Mouse (Mus musculus) gastrocnemius, postnatal 10 days (tissue): ENCODE measurements around the gene Mdga2. TPM values are rescaled to one million over a fixed set of nuclear protein-coding genes. Genes with fewer than 3 reads are reported as not detected.
A peak's percentile ranks its signal among the peaks of the same experiment; 100 is the strongest.

Experiments used
- DNase-seq: peaks from one replicate; pipeline ENCODE4 v3.0.0; 2021; ENCODE audit warnings: mixed read lengths
- total RNA-seq, 2 experiments: library from RNA; stranded (reverse); gene quantifications; 2 replicates each; pipeline ENCODE4 v1.2.3; 2021

Mdga2 gene
- total RNA-seq, 2 experiments from 2014 or later, result 0.47 to 0.70 TPM

- no peak for DNase-seq
These were observed 165.7 kb downstream of the Mdga2 start for GRCm38 (mm10) chr12:67056621-67057020.

- no peak for DNase-seq
These were observed 177.1 kb downstream of the Mdga2 start for GRCm38 (mm10) chr12:67045099-67045750.

DNA sequence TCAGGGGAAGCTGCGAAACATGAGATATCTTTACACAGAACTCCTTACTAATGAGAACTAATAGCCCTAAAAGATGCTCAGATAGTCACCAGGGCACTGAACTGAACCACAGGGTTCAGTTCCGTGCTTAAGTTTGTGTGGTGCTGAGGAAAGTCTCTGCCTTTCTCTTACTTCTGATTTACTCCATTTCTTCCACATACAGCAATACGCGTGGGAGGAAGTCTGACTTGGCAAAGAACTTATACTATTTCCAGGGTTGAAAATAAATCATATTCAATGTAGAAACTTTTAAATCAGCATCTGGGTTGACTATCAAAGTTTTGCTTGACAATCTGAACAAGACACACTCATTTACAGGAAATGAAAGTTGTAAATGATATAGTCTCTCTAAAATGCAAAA is 180.5 kb downstream of the Mdga2 start:
- DNase-seq, result no peak

DNA sequence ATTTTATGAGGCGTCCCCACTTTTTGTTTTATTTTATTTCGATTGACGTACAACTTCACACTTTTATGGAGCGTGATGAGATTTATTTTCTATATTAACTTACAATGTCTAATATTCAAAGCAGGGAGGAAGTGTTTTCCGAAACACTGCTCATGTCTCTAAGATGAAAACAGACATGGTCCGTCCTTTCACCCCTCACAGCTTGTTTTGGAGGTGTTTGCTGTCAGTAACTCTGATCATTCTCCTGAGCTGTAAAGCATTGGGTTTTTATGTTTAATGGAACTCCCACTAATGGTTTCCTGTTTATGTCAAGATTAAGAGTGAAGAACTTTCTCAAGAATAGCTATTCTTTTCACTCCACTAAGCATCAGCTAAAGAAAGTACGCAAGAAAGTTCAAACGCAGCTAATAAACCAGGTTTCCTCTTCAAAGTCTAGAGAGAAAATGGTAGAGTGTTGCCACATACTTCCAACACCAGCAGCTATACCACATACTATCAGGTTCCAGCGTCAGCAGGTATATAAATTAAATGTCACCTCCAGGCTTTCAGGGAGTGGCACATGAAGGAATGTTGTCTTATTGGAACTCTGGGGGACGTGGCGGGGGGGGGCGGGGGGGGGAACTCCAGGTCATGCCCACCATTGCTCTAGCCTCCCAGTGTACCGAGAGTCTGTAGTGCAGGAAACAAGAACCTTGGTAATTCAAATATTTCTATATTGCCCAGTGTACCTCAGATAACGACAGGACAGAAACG is 186.7 kb downstream of the Mdga2 start:
- no peak for DNase-seq

DNA sequence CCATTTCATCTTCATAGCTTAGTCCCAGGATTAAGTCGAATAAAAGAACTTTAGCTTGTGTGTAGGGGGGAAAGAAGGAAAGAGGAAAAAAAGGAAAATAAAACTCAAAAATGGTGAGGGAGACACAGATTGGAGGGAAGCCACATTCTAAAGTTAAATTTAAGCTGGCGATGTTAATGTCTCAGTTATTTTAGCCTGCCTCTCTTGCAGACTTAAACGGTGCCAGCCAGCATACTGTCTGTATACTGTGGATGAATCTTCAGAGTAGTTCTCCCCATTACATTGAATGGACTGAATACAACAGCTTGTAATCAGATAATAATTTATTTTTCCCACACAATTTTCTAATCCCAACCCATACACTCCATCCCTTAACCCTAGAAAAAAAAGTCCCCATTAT is 205.2 kb downstream of the Mdga2 start:
- DNase-seq, result no peak

- no peak for DNase-seq
These were observed 211.0 kb downstream of the Mdga2 start for GRCm38 (mm10) chr12:67011368-67011767.

DNA sequence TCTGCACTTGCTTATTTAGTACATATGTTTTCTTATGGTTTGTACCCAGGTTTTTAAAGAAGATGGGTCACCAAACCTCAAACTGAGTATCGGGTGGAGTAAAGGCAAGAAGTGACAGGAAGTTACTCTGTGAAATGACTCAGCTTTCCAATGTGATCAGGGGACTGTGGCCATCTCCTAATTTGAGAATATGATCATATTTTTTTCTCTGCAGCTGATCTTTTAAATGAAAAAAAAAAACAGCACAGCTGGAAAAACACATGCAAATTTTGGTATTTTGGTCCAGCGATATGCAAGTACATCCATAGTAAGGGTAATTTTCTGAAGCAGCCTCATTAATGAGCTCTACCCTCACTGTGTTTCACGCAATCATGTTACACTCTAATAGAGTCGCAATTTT is 212.0 kb downstream of the Mdga2 start:
- no peak for DNase-seq

DNA sequence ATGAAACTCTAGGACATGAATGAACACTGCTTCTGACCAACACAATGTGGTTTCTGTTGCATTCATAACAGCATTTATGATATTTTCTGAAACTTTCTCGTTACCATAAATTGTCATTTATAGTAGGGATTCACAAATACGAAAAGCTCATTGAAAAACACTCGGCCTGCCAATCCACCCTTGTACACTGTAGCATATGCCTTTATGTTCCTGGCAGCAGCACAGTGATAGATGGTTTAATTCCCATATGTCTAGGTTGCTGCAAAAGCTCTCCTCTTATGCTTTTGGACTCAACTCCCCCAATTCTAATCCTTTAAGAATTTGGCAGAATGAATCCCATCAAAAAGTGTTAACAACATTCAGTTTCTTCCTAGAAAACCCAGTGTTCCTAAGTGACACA is 213.2 kb downstream of the Mdga2 start:
- no peak for DNase-seq

GRCm38 (mm10) chr12:66954129-66954528 is 268.2 kb downstream of the Mdga2 start:
- DNase-seq, result no peak

DNA sequence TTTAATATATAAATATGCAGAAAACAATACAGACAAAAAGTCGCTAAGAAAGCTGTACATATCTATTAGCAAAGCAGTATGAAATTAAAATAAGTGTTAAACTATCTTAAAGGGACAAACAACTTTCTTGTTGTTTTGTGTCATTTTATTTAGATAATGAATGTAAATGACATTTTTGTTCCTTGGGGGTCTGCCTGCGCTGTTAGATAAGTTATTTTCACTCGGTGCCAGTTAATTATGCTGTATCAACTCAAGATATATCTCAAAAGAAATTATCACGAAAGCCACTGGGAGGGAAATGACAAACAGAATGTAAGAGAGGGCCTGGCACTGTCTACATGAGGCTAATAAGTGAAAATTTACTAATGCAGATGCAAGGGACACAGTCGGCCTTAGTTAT is 306.6 kb downstream of the Mdga2 start:
- DNase-seq, result no peak

DNA sequence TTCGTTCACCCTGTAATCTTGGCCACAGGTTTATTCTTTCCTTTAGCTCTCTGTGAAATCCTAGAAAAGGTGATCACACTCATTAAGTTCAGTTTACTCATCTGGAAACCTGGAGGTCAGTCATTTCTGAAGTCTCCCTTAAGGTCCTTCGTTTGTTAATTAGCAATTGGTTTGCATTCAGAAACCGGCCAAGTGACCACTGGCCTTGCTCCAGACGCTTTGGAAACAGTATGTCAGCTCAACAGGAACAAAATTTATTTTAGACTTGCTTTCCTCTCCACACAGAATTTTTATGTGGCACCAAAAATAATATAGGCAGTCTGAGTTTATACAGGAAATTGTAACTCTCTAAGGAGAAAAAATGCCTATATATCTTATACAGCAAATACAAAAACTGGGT is 323.0 kb downstream of the Mdga2 start:
- DNase-seq, result no peak

DNA sequence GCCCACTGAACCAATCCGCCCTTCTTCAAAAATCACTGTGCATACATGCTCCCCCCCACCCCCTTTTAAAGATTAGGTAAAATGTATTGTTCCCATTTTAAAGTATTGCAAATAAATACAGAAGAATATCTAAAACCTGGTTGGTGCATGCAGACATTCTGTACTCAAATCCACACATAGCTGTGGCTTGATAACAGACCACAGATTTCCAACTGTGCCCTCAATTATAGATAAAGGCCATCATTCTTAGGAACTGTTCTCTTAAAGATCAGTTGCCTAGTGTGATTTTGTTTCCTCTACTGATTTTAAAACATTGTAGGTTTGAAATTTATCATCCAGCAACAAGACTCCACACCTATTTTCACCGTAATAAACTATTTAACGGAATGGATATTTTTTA is 325.6 kb downstream of the Mdga2 start:
- no peak for DNase-seq

GRCm38 (mm10) chr12:66890296-66890695 is 332.1 kb downstream of the Mdga2 start:
- DNase-seq, result no peak

GRCm38 (mm10) chr12:66889276-66889675 is 333.1 kb downstream of the Mdga2 start:
- no peak for DNase-seq

DNA sequence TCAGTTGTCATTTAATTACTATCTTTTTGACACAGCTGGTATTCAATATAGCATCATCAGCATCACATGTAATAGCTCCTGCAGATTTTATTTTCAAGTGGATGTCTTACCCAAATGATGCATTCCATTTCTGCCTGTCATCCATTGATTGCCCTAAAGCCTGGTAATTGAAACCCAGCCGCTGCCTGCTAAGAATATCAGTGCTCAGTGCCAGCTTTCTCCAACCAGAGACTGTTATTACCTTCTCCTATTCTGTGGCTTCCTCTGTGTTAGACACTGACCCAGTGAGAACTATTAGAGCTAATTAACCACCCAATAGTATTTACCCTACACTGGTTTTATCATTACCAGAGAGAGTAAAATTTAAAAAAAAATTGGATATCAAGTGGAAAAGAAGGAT is 333.7 kb downstream of the Mdga2 start:
- no peak for DNase-seq

DNA sequence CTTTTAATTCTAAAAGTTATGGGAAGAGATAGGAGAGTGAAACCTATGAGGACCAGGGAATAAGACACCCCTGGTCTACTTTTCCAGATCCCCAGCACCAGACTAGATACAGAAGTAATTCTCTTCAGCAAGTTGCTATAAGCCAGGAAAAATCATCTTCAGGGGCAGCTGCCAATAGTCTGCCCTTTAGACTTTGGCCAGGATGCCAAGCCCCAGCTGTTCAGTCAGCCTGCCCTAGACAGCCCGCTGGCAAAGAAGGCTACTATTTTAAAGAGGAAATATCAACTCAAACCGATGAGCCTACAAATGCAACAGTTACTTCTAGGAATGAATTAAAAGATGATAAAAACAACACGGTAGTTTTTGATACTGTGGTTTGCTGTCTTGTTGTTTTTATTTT is 356.1 kb downstream of the Mdga2 start:
- peak; percentile 16 for DNase-seq

GRCm38 (mm10) chr12:66853167-66853566 is 369.2 kb downstream of the Mdga2 start:
- no peak for DNase-seq

- no peak for DNase-seq
These were observed 382.0 kb downstream of the Mdga2 start for GRCm38 (mm10) chr12:66840336-66840735.

DNA sequence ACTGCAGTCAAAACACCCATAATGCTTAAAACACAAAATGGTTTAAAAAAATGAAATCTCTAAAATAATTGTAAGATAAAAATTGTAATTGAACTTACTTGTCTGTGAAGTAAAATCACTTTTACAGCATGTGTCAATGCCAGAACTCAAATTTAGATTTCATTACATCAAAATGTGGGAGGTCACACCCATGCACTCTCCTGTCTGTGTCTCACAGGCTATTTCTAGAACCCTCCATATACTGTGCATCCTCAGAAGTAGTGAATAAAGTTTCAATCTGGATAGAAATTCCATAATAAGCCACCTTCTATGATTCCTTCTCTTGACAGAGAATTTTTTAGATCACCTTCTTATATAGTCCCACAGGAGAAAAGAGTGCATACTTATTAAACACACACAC is 466.7 kb downstream of the Mdga2 start:
- DNase-seq, result no peak

GRCm38 (mm10) chr12:66734536-66734935 is 487.8 kb downstream of the Mdga2 start:
- no peak for DNase-seq

- DNase-seq, result no peak
These were observed 497.9 kb downstream of the Mdga2 start for GRCm38 (mm10) chr12:66724474-66724873.

DNA sequence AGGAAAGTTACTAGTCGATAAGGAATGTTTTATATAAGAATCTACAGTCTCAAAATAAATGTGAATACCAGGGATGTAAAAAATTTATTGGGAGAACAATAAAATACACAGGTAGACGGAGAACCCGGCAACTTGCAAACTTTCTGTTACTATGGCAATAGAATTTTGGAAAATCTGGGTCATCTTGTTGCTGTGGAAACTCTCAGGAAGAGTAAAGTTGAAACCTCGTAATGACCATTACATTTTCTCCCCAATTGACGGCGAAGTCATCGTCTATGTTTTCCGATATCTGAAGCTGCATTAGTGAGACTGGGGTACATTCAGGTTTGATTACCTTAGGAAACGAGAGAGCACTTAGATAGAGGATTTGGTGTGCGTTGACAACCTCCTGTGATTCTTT is 514.0 kb downstream of the Mdga2 start:
- no peak for DNase-seq

- DNase-seq, result no peak
These were observed 514.9 kb downstream of the Mdga2 start for GRCm38 (mm10) chr12:66707431-66707830.

GRCm38 (mm10) chr12:66705015-66705414 is 517.3 kb downstream of the Mdga2 start:
- DNase-seq, result no peak
